Mouse (Mus musculus) spleen, postnatal 10 days (tissue): ENCODE measurements around the gene Pnp.
"Not testable (repeated sequence)": the region's sequence is repeated elsewhere in the genome, so short reads cannot be mapped to it uniquely, and the experiment has no call there.

ENCODE experiments used
- DNase-seq, 2 experiments: peaks; one replicate each; pipeline ENCODE4 v3.0.0; 2021 to 2022; ENCODE audit warnings: low spot score in 2 of 2

The Pnp gene

GRCm38 (mm10) chr14:50930377-50930753 is 517 bp upstream of the Pnp start:
- peak in 1 of 2 experiments; percentile 82 for DNase-seq

DNA sequence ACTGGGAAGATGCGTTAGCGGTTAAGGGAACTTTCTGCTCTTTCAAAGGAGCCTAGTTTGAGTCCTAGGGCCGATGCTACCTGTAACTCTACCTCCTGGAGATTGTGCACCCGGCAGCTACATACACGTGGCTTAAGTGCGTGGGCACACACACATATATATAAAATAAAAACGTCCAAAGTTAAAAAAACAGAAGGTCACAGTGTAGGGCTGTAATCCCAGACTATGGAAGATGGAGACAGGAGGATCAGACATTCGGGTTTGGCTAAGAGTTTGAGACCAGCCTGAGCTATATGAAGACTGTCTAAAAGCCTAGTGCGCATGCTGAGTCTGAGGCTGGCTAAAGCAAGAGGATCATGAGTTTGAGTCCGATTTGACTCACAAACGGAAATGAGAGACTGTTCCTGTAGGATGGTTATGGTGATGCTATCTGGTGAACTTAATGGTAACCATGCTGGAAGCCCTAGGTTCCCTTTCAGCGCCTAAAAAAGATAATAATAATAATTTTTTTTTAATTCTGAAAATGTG is 675 bp downstream of the Pnp start:
- peak in 1 of 2 experiments; percentile 28 for DNase-seq

- no peak for DNase-seq
These were observed 5.8 kb downstream of the Pnp start for GRCm38 (mm10) chr14:50936649-50937048.

- no peak for DNase-seq
These were observed 7.4 kb downstream of the Pnp start for GRCm38 (mm10) chr14:50938119-50938908.

DNA sequence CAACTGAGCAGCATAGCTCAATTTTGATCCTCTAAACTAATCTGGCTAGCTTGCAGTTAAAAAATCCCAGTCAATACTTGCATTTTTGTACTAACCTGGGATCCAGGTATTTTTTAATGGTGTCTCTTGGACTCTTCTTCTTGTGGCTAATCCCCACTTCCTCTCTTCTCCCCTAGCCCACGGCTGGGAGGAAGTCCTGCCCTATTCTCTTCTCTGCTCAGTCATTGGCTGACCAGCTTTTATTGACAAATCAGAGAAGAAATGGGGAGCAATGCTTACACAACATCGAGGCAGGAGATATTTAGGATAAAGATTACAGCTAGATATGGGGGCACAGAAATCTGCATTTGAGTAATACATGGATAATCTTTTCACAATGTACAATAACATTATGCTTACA is 8.1 kb downstream of the Pnp start:
- no peak for DNase-seq

DNA sequence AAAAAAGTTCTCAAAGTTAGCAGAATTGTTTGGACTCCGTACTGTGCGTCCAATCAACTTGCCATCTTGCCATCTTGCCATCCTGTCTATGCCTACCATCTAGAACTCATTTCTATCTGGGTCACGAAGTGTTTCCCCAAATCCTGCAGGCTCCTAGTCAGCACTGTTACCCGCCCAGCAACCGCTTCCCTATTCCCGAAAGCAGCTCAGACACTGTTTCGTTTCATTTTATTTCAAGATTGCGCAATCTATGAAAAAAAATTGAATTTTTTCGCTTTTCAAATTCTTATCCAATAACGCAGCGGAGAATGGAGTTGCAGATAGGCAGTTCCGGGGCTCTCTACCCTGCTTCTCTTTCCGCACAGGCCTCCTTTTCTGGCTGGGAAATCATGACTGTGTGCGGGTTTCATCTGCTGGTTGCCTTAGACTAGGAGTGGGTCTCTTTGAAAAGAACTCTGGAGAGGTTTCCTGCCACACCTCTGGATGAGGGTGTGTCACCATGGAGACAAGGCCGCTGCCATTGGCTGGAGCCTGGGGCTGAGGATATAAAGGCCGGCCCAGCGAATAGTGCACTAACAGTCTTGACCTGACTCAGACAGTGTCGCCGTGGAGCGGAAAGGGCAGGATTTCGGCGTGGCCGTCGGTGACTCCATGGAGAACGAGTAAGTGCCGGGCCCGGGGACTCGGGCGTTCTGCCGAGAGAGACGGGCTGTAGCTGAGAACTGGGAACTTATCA is 13.2 kb downstream of the Pnp start, which contains the start of gene Gm49342:
TSS of gene Gm49342 (plus strand) at position 586 of the 736 bp plus-strand sequence.
- DNase-seq: peak; percentile 95 to 98

- DNase-seq: not testable (repeated sequence)
These were observed 13.8 kb downstream of the Pnp start for GRCm38 (mm10) chr14:50944668-50945033.

GRCm38 (mm10) chr14:50945081-50945480 is 14.2 kb downstream of the Pnp start:
- DNase-seq: not testable (repeated sequence)

- not testable (repeated sequence) for DNase-seq
These were observed 14.6 kb downstream of the Pnp start for GRCm38 (mm10) chr14:50945526-50945925.

DNA sequence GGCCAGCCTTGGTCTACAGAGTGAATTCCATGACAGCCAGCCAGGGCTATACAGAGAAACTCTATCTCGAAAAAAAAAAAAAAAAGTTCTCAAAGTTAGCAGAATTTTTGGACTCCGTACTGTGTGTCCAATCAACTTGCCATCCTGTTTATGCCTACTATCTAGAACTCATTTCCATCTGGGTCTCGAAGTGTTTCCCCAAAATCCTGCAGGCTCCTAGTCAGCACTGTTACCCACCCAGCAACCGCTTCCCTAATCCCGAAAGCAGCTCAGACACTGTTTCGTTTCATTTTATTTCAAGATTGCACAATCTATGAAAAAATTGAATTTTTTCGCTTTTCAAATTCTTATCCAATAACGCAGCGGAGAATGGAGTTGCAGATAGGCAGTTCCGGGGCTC is 24.6 kb downstream of the Pnp start:
- DNase-seq: no peak

GRCm38 (mm10) chr14:50955942-50956508 is 25.1 kb downstream of the Pnp start, which contains the start of gene Pnp2:
Pnp2 (plus strand) TSS chr14:50955992.
- DNase-seq: peak; percentile 82 to 83

GRCm38 (mm10) chr14:50956724-50957123 is 25.8 kb downstream of the Pnp start:
- not testable (repeated sequence) for DNase-seq

DNA sequence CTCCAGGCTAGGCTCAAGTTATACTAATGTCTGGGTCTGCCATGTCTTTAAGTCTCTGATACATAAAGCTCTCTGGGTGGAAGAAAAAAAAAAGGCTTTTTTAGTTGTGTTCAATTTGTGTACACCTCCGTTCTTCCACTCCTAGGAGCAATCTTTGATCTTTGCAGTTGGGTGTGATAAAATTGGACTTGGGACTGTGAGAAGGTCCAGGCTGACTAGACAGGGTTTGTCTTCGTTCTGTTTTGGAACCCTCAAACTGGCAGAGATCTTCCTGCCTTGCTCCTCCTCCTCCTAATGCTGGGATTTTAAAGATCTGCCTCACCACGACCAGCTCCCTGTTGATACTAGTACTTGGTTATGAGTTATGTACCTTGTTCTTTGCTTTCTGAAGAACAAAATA is 26.3 kb downstream of the Pnp start:
- DNase-seq: not testable (repeated sequence)

- DNase-seq: not testable (repeated sequence)
These were observed 27.6 kb downstream of the Pnp start for GRCm38 (mm10) chr14:50958289-50958995.

DNA sequence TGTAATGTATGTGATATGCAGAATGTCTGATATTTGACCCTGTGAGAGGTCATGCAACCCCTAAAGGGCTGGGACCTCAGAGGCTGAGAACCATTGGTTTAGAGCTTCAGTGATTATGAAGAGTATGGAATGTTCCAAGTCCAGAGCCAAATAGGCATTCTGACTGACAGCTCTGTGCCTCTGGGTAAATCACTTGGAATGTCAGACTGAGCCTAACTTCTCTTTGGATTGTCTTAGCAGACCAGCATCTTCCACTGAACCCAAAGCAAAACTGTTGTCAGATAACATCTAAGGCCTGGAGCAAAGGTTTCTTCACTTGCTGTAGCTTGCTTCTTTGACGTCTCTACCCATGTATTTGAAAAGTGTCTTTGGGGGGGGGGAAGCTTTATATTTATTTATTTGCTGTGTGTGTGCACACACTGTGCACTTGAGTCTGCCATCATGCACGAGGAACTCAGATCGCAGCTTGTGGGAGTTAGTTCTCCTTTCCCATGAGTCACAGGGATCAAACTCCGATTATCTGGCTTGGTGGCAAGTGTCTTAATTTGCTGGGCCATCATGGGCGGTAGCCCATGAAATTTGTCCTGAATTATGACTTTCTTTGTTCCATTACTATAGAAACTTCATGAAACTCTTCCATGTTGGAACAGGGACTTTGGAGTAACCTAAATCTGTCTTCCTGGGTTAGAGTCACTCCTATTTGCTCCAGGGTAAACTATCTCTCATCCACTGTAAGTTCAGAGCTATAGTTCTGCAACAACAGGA is 37.5 kb downstream of the Pnp start:
- DNase-seq: no peak

- DNase-seq: no peak
These were observed 38.2 kb downstream of the Pnp start for GRCm38 (mm10) chr14:50969041-50969440.

DNA sequence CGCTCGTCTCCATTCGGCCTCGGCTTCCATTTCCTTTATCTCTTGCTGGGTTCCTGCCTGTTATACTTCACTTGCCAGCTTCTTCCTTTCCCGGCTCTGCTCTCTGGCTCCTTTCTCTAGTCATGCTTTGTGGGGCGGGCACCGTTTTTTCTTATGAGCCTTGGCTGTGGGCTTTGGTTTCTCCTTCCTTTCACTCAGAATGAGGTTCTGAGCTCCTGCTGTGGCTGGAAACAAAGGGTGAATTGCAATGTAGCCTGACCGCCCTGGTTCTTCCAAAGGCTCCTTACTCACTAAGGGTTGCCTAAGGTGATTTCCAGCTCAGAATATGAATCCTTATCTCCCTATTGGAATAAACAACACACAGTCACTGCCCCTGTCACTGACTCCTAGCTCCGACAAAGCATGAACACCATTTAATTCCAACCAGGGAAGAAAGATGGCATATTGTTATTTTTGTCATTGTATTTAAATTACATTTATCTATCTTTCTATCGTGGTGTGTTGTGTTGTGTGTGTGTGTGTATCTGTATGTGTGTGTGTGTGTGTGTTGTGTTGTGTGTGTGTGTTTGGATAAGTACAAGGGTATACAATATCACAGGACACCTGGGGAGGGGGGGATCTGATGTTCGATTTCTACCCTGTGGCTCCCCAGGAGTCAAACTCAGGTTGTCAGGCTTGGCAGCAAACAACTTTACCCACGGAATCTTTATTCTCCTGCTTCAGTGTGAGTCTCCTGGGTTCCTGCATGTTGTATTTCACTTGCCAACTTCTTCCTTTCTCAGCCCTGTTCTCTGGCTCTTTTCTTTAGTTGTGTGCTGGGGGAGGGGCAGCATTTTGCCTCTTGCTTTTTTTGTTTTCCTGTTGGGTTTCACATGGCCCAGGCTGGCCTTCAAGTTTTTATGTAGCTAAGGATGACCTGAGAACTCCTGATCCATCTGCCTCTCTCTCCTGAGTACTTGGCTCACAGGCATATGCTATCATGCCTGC is 39.0 kb downstream of the Pnp start:
- no peak for DNase-seq

DNA sequence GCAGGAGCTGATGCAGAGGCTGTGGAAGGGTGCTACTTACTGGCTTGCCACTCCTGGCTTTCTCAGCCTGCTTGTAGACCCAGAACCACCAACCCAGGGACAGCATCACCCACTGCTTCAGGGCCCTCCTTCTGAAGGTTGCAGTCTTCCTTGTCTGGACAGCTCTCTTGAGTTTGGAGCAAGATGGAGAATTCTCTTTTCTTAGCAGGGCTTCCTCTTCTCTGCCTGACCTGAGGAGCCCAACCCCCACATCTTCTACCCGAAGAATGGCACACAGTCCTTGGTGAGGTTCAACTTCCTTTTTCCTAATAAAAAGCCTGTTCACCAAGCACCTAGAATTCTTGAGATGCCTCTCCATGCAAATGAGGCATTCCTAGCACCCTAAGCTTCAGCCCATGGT is 39.9 kb downstream of the Pnp start:
- DNase-seq: no peak

DNA sequence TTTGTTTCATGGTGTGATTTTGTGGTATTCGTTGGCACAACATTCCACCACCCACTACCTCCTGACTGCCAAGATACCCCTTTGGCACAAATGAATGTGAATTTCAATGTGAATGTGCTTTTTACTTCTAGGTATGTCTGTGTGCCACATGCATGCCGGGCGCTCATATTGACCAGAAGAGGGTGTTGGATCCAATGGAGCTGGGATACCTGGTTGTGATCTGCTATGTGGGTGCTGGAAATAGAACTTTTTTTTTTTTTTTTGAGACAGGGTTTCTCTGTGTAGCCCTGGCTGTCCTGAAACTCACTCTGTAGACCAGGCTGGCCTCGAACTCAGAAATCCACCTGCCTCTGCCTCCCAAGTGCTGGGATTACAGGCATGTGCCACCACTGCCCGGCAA is 42.2 kb downstream of the Pnp start:
- not testable (repeated sequence) for DNase-seq

GRCm38 (mm10) chr14:50973700-50974099 is 42.8 kb downstream of the Pnp start:
- DNase-seq: no peak
